Mouse (Mus musculus) left cerebral cortex, adult 11 months (tissue): ENCODE results near the gene Tedc1.
"Not testable (repeated sequence)": the region's sequence is repeated elsewhere in the genome, so short reads cannot be mapped to it uniquely, and the experiment has no call there.

Experiments
- DNase-seq: peaks from one replicate; pipeline ENCODE4 v3.0.0; 2022; ENCODE audit warnings: low spot score

The Tedc1 gene

DNA sequence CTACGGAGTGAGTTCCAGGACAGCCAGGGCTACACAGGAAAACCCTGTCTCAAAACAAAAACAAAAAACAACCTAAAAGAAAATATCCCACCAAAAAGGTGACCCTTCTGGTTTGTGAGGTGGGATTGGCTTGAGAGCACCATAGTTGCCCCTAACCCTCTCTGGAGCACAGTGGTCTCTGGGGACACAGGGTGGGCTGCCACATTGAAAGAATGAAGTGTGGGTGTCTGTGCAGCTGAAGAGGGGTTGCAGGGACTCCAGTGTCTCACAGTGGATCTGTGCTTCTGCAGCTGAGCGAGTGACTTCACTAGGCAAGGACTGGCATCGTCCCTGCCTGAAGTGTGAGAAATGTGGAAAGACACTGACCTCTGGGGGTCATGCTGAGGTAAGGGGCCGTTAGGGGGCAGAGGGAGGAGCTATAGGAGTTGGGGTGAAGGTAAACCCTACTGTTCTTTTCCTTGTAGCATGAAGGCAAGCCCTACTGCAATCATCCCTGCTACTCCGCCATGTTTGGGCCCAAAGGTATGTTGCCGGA, 3.2 kb upstream of the Tedc1 start:
- no peak for DNase-seq

DNA sequence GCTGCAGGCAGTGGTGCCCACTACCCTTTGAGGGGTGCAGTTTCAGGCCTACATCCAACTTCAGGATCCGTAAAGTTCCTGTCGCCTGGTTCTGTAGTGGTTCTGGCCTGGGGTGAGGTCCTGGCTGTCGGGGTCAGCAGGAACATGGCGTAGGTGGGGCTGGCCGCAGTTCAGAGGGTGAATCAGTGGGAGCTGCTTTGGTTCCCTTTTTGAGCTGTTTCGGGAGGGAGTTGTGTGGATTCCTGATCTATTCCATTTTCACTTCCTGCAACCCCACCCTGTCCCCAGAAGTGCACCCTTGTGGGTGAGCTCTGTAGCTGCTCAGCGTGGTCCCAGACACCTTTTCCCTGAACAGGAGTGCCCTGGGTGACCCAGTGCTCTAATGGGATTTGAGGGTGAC, 2.2 kb upstream of the Tedc1 start:
- DNase-seq = no peak

DNA sequence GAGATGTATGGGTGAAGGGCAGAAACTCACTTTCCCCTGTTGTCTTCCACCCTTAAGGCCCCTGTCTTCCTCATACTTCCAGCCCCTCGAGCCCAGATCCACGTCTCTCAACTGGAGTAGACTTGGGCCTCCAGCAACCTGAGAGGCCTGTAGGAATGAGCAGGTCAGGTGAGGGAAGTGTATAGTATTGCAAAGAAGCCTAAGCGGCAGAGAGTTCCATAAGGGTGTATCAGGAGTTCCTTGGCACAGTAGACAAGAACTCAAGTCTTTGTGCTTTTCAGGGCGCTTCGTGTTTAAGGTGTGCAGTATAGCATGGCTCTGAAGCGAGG, 1.5 kb upstream of the Tedc1 start:
- DNase-seq = no peak

DNA sequence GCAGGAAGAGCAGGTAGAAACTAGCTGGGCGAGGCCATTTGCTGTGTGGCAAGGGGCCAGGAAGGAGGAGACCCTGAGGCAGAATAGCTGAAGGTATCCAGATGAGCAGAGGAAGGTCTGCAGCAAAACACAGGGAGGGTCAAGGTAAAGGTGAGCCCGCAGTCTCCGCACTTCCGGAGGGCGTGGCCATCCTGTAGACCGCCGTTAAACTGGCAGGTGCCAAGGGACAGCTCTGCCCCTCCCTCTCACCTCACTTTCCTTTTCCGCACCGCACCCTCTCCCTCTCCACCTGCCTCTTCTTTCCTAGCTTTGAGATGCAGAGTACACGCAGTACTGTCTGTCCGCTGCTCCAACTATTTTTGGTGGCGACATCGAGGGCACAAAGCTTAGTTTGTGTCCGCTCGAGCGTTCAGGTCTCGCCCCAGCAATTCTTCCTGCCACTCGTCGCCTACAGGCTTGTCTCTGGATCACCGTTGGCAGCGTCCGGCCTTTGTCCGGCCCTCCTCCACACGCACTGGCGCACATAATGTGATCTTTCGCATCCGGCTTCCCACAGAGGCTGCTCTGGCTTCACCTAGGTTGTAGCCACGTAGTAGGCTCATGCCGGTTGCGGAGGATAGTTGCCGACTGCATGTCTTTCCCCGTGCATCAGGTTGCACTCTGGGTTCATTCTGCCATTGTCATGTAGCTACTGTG, 997 bp upstream of the Tedc1 start:
- no peak for DNase-seq

- DNase-seq = no peak
Observed at GRCm38 (mm10) chr12:113156540-113156929, 314 bp downstream of the Tedc1 start.

DNA sequence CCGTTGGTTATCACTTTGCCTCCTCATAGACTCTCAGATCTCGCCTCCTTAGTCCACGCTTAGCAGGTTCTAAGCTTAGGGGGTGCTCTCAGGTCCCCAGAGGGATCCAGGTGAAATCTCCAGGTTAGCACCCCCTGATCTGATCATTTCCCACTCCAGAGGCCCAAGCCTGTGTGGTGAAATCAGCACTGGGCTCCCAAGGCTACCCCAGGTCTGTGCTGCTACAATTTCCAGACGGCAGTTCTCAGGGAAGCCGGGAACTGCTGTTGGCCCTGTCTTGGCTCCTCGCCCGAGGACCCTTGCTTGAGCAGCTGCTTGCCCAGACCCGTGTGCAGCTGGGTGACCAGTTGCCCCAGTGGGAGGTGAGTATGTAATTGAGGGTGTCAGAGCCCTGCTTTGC, 781 bp downstream of the Tedc1 start:
- no peak for DNase-seq

GRCm38 (mm10) chr12:113157521-113157920, 1.3 kb downstream of the Tedc1 start:
- DNase-seq = no peak

- no peak for DNase-seq
Observed at GRCm38 (mm10) chr12:113157971-113158370, 1.8 kb downstream of the Tedc1 start.

DNA sequence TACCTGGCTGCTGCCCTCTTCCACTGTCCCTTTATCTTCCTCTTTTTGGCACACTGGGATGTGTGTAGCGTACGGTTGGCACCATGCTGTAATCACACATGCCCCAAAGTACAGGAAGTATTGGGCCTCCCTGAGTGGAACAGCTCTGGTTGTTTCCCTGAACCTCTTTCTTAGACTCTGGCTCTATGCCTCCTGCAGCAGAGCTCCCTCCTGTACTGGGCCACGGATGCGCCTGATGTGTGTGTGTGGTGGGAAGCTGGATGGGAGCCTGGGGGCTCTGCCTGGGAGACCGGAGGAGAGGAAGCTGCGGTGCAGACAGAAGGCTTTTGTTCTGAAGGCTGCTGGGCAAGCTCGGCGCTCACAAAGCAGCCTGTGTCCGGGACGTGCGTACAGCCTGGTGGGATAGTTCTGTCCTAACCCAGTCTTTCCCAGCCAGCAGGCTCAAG, 7.4 kb downstream of the Tedc1 start:
- no peak for DNase-seq

- DNase-seq = no peak
Observed at GRCm38 (mm10) chr12:113168031-113168536, 11.9 kb downstream of the Tedc1 start.

- no peak for DNase-seq
Observed at GRCm38 (mm10) chr12:113176960-113177725, 20.9 kb downstream of the Tedc1 start.

DNA sequence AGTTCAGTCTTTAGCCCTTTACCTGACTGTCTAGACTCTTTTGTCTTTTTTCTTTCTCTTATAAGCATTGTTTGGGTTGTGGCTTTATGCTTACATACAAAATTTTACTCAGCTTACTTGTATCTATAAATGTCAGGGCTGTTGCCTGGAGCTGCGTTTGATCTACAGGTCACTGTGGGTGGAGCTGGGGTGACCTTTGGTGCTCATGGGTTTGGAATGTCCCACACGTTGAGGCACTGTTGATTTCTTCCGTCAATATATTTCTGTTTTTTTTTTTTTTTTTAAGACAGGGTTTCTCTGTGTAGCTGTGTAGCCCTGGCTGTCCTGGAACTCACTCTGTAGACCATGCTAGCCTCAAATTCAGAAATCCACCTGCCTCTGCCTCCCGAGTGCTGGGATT, 24.8 kb downstream of the Tedc1 start:
- no peak for DNase-seq

DNA sequence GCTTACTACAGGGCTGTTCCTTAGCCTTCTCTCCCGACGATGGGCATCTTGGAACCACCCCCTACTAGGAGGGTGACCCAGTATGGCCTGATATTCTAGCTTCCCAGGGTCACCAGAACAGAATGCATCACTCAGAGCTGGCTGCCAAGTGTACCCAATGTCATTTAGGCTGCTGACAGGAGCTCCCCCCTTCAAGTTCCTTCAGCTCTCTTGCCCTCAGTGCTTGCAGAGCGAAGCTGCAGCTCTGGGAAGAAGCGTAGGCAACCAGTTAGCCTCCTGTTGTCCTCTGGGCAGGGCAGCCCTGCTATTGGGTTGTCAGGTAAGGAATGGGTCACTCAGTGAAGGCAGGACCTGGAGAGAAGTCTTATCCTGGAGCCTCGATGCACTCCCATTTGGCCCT, 28.7 kb downstream of the Tedc1 start:
- no peak for DNase-seq

GRCm38 (mm10) chr12:113185442-113186291, 29.4 kb downstream of the Tedc1 start, which contains the start of gene Tmem121:
Tmem121 (plus strand) TSS chr12:113185930.
- DNase-seq = no peak

DNA sequence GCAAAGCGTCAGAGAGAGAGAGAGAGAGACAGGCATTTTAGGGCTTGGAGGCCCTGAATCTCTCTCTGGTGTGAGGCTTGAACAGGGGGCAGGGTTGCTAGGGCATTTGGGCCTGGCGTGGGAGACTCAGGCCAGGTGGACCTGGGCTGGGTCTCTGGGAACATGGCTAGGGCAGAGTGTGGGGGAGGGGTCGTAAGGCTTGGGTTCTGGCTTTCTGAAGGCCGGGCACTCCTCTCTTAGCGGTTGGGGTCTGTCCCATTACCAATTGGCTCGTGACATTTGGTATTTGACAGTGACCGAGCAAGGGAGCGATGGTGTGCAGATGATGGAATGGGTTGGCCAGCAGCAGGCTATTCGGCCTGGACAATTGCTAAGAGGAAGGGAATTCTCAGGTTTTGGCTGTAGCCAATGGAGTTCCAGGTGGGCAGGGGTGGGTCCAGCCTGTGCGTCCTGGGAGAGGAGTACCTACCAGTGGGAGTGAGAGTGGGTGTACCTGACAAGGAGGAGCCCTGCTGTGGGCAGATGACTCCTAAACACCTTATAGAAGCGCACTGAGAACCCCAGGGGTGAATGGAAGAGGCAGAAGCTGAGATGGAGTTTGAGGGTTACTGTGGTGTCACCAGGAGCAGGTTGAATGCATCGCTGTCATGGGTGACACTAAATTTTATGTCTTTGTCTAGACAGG, 30.2 kb downstream of the Tedc1 start:
- DNase-seq = no peak

GRCm38 (mm10) chr12:113187011-113187375, 30.8 kb downstream of the Tedc1 start:
- no peak for DNase-seq

DNA sequence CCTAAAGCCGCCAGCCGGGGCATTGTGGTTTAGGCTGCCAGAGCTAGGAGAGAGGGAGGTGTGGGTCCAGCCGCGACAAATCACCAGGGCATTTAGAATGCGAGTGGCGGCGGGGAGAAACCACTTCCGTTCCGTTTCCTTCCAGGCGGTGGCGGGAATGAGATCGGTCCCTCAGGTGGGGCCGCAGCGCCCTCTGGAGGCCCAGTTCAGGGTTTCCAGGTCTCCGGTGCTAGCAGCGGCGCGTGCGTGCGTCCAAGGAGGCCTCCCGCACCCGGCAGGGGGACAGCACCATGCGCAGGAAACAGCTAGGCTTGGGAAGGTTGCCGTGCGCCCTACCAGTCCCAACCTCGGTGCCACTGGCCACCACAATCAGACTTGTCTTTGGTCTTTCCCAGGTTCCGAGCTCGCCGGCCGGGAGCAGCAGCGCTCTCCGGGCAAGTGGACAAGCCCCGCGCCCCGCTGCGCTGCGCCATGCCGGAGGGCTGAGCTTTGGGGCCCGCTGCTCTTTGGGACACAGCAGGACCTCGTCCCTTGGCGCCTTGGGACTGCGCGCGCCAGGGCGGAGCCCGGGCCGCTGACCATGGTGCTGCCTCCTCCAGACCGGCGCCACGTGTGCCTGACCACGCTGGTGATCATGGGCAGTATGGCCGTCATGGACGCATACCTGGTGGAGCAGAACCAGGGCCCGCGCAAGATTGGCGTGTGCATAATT, 31.5 kb downstream of the Tedc1 start:
- peak; percentile 76 for DNase-seq

DNA sequence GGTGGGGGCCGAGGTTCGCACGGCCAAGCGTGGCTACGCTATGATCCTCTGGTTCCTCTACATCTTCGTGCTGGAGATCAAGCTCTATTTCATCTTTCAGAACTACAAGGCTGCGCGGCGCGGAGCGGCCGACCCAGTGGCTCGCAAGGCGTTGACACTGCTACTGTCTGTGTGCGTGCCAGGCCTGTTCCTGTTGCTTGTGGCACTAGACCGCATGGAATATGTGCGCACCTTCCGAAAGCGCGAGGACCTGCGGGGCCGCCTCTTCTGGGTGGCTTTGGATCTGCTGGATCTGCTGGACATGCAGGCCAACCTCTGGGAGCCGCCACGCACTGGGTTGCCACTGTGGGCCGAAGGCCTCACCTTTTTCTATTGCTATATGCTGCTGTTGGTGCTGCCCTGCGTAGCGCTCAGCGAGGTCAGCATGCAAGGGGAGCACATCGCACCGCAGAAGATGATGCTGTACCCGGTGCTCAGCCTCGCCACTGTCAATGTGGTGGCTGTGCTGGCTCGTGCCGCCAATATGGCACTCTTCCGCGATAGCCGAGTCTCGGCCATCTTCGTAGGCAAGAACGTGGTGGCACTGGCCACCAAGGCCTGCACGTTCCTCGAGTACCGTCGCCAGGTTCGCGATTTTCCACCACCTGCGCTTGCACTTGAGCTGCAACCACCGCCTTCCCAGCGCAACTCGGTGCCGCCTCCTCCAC, 32.3 kb downstream of the Tedc1 start:
- DNase-seq = no peak

DNA sequence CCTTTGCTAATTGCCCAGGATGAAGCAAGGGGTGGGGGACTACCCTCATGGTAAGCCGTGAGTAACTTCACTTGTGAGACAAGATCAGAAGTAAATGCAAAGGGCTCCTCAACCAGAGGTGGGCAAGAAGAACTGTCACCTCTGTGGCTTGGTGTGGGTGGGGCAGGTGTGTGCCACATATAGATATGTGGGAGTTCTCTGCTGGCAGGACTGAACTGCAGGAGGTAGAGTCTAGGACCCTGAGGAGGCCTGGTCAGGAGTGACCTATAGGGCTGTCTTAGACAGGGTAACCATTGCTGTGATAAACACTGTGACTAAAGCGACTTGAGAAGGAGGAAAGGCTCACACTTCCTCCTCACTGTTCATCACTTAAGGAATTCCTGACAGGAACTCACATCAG, 37.2 kb downstream of the Tedc1 start:
- DNase-seq = no peak

GRCm38 (mm10) chr12:113199132-113199531, 42.9 kb downstream of the Tedc1 start:
- DNase-seq = not testable (repeated sequence)
